Mouse (Mus musculus): ENCODE measurements around the gene Tmeff2.

DNA sequence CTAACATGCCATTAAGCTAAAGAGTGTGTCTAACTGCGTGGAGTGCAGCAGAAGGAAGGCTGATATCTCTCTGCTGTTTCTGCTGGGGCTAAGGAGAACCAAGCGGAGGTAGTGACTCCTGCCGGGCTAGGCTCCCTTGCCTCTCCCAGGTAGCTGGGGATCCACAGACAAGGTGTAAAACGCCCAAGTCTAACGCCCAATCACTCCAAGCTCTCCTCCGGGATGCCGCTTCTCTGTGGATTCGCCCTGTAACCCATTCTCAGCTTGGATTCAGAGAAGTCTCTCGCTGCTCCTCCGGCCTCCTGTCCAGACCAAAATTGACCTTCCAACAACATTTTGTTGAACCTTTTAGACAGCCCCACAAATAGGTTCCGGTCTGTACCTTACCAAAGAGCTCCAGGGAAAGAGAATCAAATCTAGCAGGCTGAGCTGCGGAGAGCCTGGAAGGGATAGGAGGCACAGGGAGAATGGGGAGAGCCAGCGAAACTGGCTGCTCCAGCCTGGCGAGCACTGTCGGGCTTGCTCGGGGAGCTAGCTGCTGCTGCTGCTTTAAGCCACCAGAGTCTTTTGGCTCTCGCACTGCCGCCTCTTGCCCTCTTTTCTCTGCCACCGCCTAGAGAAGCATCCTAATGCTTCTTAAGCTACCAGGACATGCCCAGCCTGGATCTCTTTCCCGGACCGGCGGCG lies 26.1 kb downstream of the Tmeff2 start:
- TF ChIP-seq POLR2A (IDR thresholded peaks at IDR 0.05; ENCODE audit: insufficient read depth, low read depth, low read length) (no peak), CTCF (IDR thresholded peaks at IDR 0.05; ENCODE audit: insufficient read depth, low read depth, low read length) (no peak)

All from olfactory bulb, adult 2 months (tissue).